Mouse (Mus musculus): ENCODE measurements around the gene Ubac2.

GRCm38 (mm10) chr14:122017958-122018357 lies 139.5 kb downstream of the Ubac2 start:
- TF ChIP-seq GATA1 (IDR thresholded peaks at IDR 0.05; ENCODE audit: borderline replicate concordance, low read length) (no peak), FLI1 (IDR thresholded peaks at IDR 0.05; ENCODE audit: low read length) (no peak)

Measured in megakaryocyte, embryonic 14.5 days (primary cell).